Mouse (Mus musculus): ENCODE results near the gene Col7a1. TPM values are rescaled to one million over a fixed set of nuclear protein-coding genes. Genes with fewer than 3 reads are reported as not detected.

Col7a1 gene
- polyA plus RNA-seq, 2 experiments: 0.29 to 0.45 TPM

GRCm38 (mm10) chr9:108998287-108999166 lies 45.1 kb downstream of the Col7a1 start:
- Histone ChIP-seq H3K4me3 (ENCODE audit: insufficient read depth in 1 of 2, low read depth in 2 of 2, low read length in 2 of 2) (no peak overlapping the region), H3K27ac (no peak overlapping the region), H3K9ac (replicated peaks) (no peak overlapping the region), H3K36me3 (replicated peaks; ENCODE audit: control insufficient read depth, insufficient read depth, low read depth) (no peaks in the 10 kb centered on the region), H3K27me3 (ENCODE audit: control insufficient read depth, insufficient read depth, low read length) (no peaks in the 10 kb centered on the region), H3K9me3 (ENCODE audit: control insufficient read depth, low read length) (no peaks in the 10 kb centered on the region), H3K4me1 (replicated peaks; ENCODE audit: control insufficient read depth in 2 of 2, insufficient read depth in 2 of 2, low read length in 1 of 2) (peaks cover 0 to 15% of the 10 kb centered on the region in 2 experiments), H3K4me2 (ENCODE audit: low read depth) (no peak overlapping the region)
- DNase-seq (ENCODE audit: low read depth in 3 of 3, low spot score in 3 of 3): no peak
- no peak for TF ChIP-seq CTCF (IDR thresholded peaks at IDR 0.05; ENCODE audit: low read depth)
- TF ChIP-seq EP300 (IDR thresholded peaks at IDR 0.05; ENCODE audit: low read depth): no peak
- ATAC-seq (ENCODE audit: insufficient read depth): no peak
- 57% methylated on average over 19 of the region's 19 CpGs for WGBS (ENCODE audit: insufficient replicate concordance)

GRCm38 (mm10) chr9:108999167-108999526 lies 45.8 kb downstream of the Col7a1 start:
- ATAC-seq (ENCODE audit: insufficient read depth) (no peak), DNase-seq (ENCODE audit: low read depth in 3 of 3, low spot score in 3 of 3) (no peak)
- Histone ChIP-seq H3K36me3 (replicated peaks; ENCODE audit: control insufficient read depth, insufficient read depth, low read depth) (no peaks in the 10 kb centered on the region), H3K9me3 (ENCODE audit: control insufficient read depth, low read length) (no peaks in the 10 kb centered on the region), H3K4me3 (ENCODE audit: insufficient read depth in 1 of 2, low read depth in 2 of 2, low read length in 2 of 2) (no peak overlapping the region), H3K9ac (replicated peaks) (no peak overlapping the region), H3K27ac (no peak overlapping the region), H3K4me2 (ENCODE audit: low read depth) (no peak overlapping the region), H3K27me3 (ENCODE audit: control insufficient read depth, insufficient read depth, low read length) (no peaks in the 10 kb centered on the region), H3K4me1 (replicated peaks; ENCODE audit: control insufficient read depth in 2 of 2, insufficient read depth in 2 of 2, low read length in 1 of 2) (peaks cover 0 to 15% of the 10 kb centered on the region in 2 experiments)
- WGBS (ENCODE audit: insufficient replicate concordance): 24% methylated on average over 4 of the region's 4 CpGs
- TF ChIP-seq CTCF (IDR thresholded peaks at IDR 0.05; ENCODE audit: low read depth): no peak
- no peak for TF ChIP-seq EP300 (IDR thresholded peaks at IDR 0.05; ENCODE audit: low read depth)

- no peak overlapping the region for H3K4me3 ChIP-seq (ENCODE audit: insufficient read depth in 1 of 2, low read depth in 2 of 2, low read length in 2 of 2)
- H3K36me3 ChIP-seq (replicated peaks; ENCODE audit: control insufficient read depth, insufficient read depth, low read depth): no peaks in the 10 kb centered on the region
- peak; percentile 35; the same call in 1 of the 2 replicates for ATAC-seq (ENCODE audit: insufficient read depth)
- H3K27ac ChIP-seq: no peak overlapping the region
- H3K9ac ChIP-seq (replicated peaks): no peak overlapping the region
- H3K4me2 ChIP-seq (ENCODE audit: low read depth): no peak overlapping the region
- peaks cover 0 to 6% of the 10 kb centered on the region in 2 experiments; a peak in 3 of 4 replicates for H3K4me1 ChIP-seq (replicated peaks; ENCODE audit: control insufficient read depth in 2 of 2, insufficient read depth in 2 of 2, low read length in 1 of 2)
- WGBS (ENCODE audit: insufficient replicate concordance): 8% methylated on average over 3 of the region's 3 CpGs
- no peaks in the 10 kb centered on the region for H3K27me3 ChIP-seq (ENCODE audit: control insufficient read depth, insufficient read depth, low read length)
- no peaks in the 10 kb centered on the region for H3K9me3 ChIP-seq (ENCODE audit: control insufficient read depth, low read length)
- TF ChIP-seq CTCF (IDR thresholded peaks at IDR 0.05; ENCODE audit: low read depth) (peak; percentile 99), EP300 (IDR thresholded peaks at IDR 0.05; ENCODE audit: low read depth) (no peak)
- peak; percentile 42 to 51 (median 49) for DNase-seq (ENCODE audit: low read depth in 3 of 3, low spot score in 3 of 3)
Observed at GRCm38 (mm10) chr9:109000726-109001125, 47.3 kb downstream of the Col7a1 start.

- WGBS (ENCODE audit: insufficient replicate concordance): 35% methylated on average over 2 of the region's 2 CpGs
- Histone ChIP-seq H3K27ac (no peak overlapping the region), H3K4me3 (ENCODE audit: insufficient read depth in 1 of 2, low read depth in 2 of 2, low read length in 2 of 2) (no peak overlapping the region), H3K9me3 (ENCODE audit: control insufficient read depth, low read length) (no peaks in the 10 kb centered on the region), H3K36me3 (replicated peaks; ENCODE audit: control insufficient read depth, insufficient read depth, low read depth) (no peaks in the 10 kb centered on the region), H3K4me2 (ENCODE audit: low read depth) (no peak overlapping the region), H3K27me3 (ENCODE audit: control insufficient read depth, insufficient read depth, low read length) (no peaks in the 10 kb centered on the region), H3K9ac (replicated peaks) (no peak overlapping the region), H3K4me1 (replicated peaks; ENCODE audit: control insufficient read depth in 2 of 2, insufficient read depth in 2 of 2, low read length in 1 of 2) (0 out of 4 replicates have a peak, but pooled peaks cover 0 to 4% of the 10 kb centered on the region in 2 experiments)
- TF ChIP-seq EP300 (IDR thresholded peaks at IDR 0.05; ENCODE audit: low read depth) (no peak), CTCF (IDR thresholded peaks at IDR 0.05; ENCODE audit: low read depth) (peak; percentile 83)
- DNase-seq (ENCODE audit: low read depth in 3 of 3, low spot score in 3 of 3) (peak in 1 of 3 experiments; percentile 27), ATAC-seq (ENCODE audit: insufficient read depth) (no peak)
Observed at GRCm38 (mm10) chr9:109003201-109003600, 49.8 kb downstream of the Col7a1 start.

GRCm38 (mm10) chr9:109007025-109007780 lies 53.8 kb downstream of the Col7a1 start:
- no peak overlapping the region for H3K4me2 ChIP-seq (ENCODE audit: low read depth)
- no peaks in the 10 kb centered on the region for H3K9me3 ChIP-seq (ENCODE audit: control insufficient read depth, low read length)
- H3K36me3 ChIP-seq (replicated peaks; ENCODE audit: control insufficient read depth, insufficient read depth, low read depth): no peaks in the 10 kb centered on the region
- H3K4me1 ChIP-seq (replicated peaks; ENCODE audit: control insufficient read depth in 2 of 2, insufficient read depth in 2 of 2, low read length in 1 of 2): 0 out of 4 replicates have a peak, but pooled peaks cover 0 to 4% of the 10 kb centered on the region in 2 experiments
- DNase-seq (ENCODE audit: low read depth in 3 of 3, low spot score in 3 of 3) (no peak), ATAC-seq (ENCODE audit: insufficient read depth) (no peak)
- no peaks in the 10 kb centered on the region for H3K27me3 ChIP-seq (ENCODE audit: control insufficient read depth, insufficient read depth, low read length)
- WGBS (ENCODE audit: insufficient replicate concordance): 57% methylated on average over 21 of the region's 21 CpGs
- H3K9ac ChIP-seq (replicated peaks): no peak overlapping the region
- no peak overlapping the region for H3K27ac ChIP-seq
- TF ChIP-seq CTCF (IDR thresholded peaks at IDR 0.05; ENCODE audit: low read depth): no peak
- TF ChIP-seq EP300 (IDR thresholded peaks at IDR 0.05; ENCODE audit: low read depth): no peak
- no peak overlapping the region for H3K4me3 ChIP-seq (ENCODE audit: insufficient read depth in 1 of 2, low read depth in 2 of 2, low read length in 2 of 2)
